Mouse (Mus musculus) bone marrow, adult 2 months (tissue): ENCODE results near the gene Tmem255b.

ENCODE experiments used
- CTCF ChIP-seq: fragments of 200-500 bp; IDR thresholded peaks from 2 replicates; pipeline ENCODE4 v1.5.1; 2011; ENCODE audit warnings: low read length, control low read depth; ENCODE audit not compliant: control insufficient read depth, insufficient read depth
- POLR2A ChIP-seq: fragments of 200-500 bp; IDR thresholded peaks from 2 replicates; pipeline ENCODE4 v1.6.1; 2011; ENCODE audit warnings: low read depth, mild to moderate bottlenecking, control low read depth, low read length, borderline replicate concordance; ENCODE audit not compliant: control insufficient read depth

GRCm38 (mm10) chr8:13436052-13436451 is 1.1 kb downstream of the Tmem255b start:
- no peak for TF ChIP-seq POLR2A
- TF ChIP-seq CTCF: no peak
